Mouse (Mus musculus) kidney, embryonic 15.5 days (tissue): Measurements from ENCODE around the gene Cdpf1. TPM values are rescaled to one million over a fixed set of nuclear protein-coding genes. Genes with fewer than 3 reads are reported as not detected.

ENCODE experiments used
- polyA plus RNA-seq: library from polyadenylated mRNA; unstranded; fragments of >200 nt; fragmentation: Nextera tagmentation; extraction: Ambion mirVana; gene quantifications from 2 replicates; pipeline ENCODE4 v1.2.1, GENCODE M21; 2015

Cdpf1 gene
- polyA plus RNA-seq, 1 experiment from 2014 or later: 32.5 TPM

Other genes starting within 250 kb of the Cdpf1 start
- gene Wnt7b, start 229.2 kb downstream of the Cdpf1 start, polyA plus RNA-seq: 16.3 and 16.8 TPM in 2 replicates
- gene Ppara, start 76.7 kb downstream of the Cdpf1 start, polyA plus RNA-seq: 3.9 and 5.0 TPM in 2 replicates
- 0.14 and 0.15 TPM in 2 replicates for gene Pkdrej, start 10.0 kb upstream of the Cdpf1 start, polyA plus RNA-seq
- 6.3 and 6.7 TPM in 2 replicates for gene Ttc38, start 20.6 kb upstream of the Cdpf1 start, polyA plus RNA-seq
- gene Gtse1, start 48.0 kb upstream of the Cdpf1 start, polyA plus RNA-seq: 30.3 and 30.8 TPM in 2 replicates
- 39.4 and 50.4 TPM in 2 replicates for gene Trmu, start 67.6 kb upstream of the Cdpf1 start, polyA plus RNA-seq
- gene Celsr1, start 222.1 kb upstream of the Cdpf1 start, polyA plus RNA-seq: 3.7 and 3.9 TPM in 2 replicates
- gene Gramd4, start 246.0 kb upstream of the Cdpf1 start, polyA plus RNA-seq: 14.1 and 17.4 TPM in 2 replicates